Mouse (Mus musculus): Measurements from ENCODE around the gene Nsun3. TPM values are rescaled to one million over a fixed set of nuclear protein-coding genes. Genes with fewer than 3 reads are reported as not detected.

Gene Nsun3
- total RNA-seq (2014; rRNA removed; ENCODE audit: low replicate concordance) (6.7 and 7.9 TPM in 2 replicates), polyA plus RNA-seq (2015; fragmentation: Nextera tagmentation; extraction: Ambion mirVana) (5.1 and 6.6 TPM in 2 replicates)

DNA sequence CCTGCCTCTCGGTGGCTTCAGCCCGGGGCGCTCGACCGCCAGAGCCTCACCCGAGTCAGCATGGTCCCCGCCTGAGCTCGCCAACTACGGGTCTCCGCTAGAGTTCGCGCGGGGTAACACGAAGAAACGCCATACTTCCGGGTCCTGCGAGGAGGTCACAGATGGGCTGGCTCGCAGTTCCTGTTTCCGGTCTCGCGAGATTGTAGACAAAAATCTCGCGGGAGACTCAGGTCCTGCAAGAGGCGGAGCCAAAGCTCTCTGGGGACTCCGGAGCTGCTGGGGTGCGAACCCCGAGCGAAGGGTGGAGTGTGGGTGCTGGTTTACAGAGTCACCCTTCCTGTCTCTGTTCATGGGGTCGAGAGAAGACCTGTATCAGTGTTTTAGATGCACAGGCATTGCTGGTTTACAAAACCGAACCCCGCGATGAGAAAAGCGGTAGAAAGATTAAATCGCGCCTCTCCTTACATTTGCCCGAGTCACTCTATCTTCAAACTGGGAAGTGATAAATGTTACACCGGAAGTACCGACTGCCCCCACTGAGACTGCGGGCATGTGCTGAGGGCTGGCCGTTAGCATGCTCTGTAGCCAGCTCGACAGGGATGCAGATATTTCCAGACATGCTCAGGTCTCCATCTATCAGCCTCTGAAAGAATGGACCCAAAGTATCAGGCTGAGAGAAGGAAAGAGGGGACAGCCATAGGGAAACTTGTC is at the start of gene Nsun3:
TSS of gene Nsun3 (minus strand) at position 198 of the 711 bp plus-strand sequence.
- H3K27me3 ChIP-seq (ENCODE audit: control insufficient read depth, insufficient read depth, low read length): no peaks in the 10 kb centered on the region
- H3K4me1 ChIP-seq (ENCODE audit: control insufficient read depth, insufficient read depth): peaks cover 9% of the 10 kb centered on the region
- H3K4me3 ChIP-seq (ENCODE audit: low read depth, low read length): peak within 1 kb of the TSS; percentile 71
- WGBS: under 1% methylated on average over 41 of the region's 41 CpGs
- ATAC-seq (ENCODE audit: insufficient read depth, low read depth): peak; percentile 99
- TF ChIP-seq CTCF (IDR thresholded peaks at IDR 0.05; ENCODE audit: low read depth): no peak; the same call in 1 of the 2 replicates
- TF ChIP-seq EP300 (IDR thresholded peaks at IDR 0.05; ENCODE audit: low read depth): peak; percentile 98
- H3K4me2 ChIP-seq (ENCODE audit: low read depth, low read length): peak within 1 kb of the TSS; percentile 68
- H3K27ac ChIP-seq (ENCODE audit: low read depth): peak within 1 kb of the TSS; percentile 90
- H3K36me3 ChIP-seq (replicated peaks; ENCODE audit: control insufficient read depth, insufficient read depth, low read length): no peaks in the 10 kb centered on the region
- H3K9ac ChIP-seq (replicated peaks; ENCODE audit: low read depth, low read length): peak within 1 kb of the TSS; percentile 69
- no peaks in the 10 kb centered on the region for H3K9me3 ChIP-seq (replicated peaks; ENCODE audit: control insufficient read depth, low read length)
- DNase-seq (ENCODE audit: low spot score): peak; percentile 97

DNA sequence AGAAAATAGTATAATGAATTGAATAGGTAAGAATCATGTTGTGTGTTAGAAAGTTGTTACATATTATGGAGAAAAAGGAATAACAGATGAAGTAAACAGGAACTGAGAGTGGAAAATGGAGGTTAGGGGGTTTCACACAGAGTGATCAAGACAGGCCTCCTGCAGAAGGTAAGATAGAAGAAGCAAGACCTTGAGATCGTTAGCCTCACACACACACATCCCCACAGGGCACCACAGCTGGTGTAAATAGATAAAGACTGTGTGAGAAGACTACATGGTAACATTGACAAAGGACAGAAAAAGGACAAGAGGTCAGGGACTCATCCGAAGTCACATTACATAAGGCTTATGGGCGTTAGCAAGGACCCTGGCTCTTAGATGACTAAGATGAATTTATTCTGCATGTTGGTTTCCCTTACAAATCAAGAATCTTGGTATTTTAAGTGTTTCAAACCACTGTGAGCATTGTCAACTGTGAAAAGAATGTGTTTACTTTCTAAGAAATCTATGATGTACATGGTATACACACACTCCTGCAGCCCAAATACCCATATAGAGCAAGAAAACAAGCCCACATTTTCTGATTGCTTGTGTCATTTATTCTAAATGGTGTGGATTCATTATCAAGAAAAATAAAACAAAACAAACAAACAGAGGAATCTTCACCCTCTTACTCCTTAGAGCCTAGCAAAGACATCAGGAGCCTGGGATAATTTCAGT is 47.6 kb upstream of the Nsun3 start:
- DNase-seq (ENCODE audit: low spot score) (no peak), ATAC-seq (ENCODE audit: insufficient read depth, low read depth) (no peak)
- Histone ChIP-seq H3K4me1 (ENCODE audit: control insufficient read depth, insufficient read depth) (no peaks in the 10 kb centered on the region), H3K27ac (ENCODE audit: low read depth) (no peak overlapping the region), H3K27me3 (ENCODE audit: control insufficient read depth, insufficient read depth, low read length) (no peaks in the 10 kb centered on the region), H3K9ac (replicated peaks; ENCODE audit: low read depth, low read length) (no peak overlapping the region), H3K4me2 (ENCODE audit: low read depth, low read length) (no peak overlapping the region), H3K4me3 (ENCODE audit: low read depth, low read length) (no peak overlapping the region), H3K36me3 (replicated peaks; ENCODE audit: control insufficient read depth, insufficient read depth, low read length) (no peaks in the 10 kb centered on the region), H3K9me3 (replicated peaks; ENCODE audit: control insufficient read depth, low read length) (no peaks in the 10 kb centered on the region)
- no peak for TF ChIP-seq EP300 (IDR thresholded peaks at IDR 0.05; ENCODE audit: low read depth)
- no peak for TF ChIP-seq CTCF (IDR thresholded peaks at IDR 0.05; ENCODE audit: low read depth)
- 43% methylated on average over 3 of the region's 3 CpGs for whole genome bisulfite sequencing

DNA sequence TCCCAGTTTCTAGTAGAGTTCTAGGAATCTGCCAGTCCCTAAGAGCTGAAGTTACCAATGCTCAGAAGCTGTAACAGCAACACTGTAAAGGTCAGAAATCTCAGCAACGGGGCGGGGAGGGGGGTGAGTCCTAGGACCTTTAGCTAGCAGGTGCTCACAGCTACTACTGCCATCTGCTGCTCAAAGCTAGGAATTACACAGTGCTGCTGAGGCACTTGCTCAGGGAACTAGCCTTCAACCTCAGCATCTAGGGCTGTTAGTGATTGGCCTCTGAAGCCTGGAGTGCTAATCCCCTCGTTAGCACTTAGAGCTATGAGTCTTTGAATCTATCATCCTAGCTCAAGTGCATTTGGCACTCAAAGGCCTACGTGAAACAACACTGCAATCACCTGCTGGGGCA is 45.9 kb upstream of the Nsun3 start:
- Histone ChIP-seq H3K4me1 (ENCODE audit: control insufficient read depth, insufficient read depth) (no peaks in the 10 kb centered on the region), H3K27ac (ENCODE audit: low read depth) (no peak overlapping the region), H3K4me2 (ENCODE audit: low read depth, low read length) (no peak overlapping the region), H3K27me3 (ENCODE audit: control insufficient read depth, insufficient read depth, low read length) (no peaks in the 10 kb centered on the region), H3K9me3 (replicated peaks; ENCODE audit: control insufficient read depth, low read length) (no peaks in the 10 kb centered on the region), H3K4me3 (ENCODE audit: low read depth, low read length) (no peak overlapping the region), H3K9ac (replicated peaks; ENCODE audit: low read depth, low read length) (no peak overlapping the region), H3K36me3 (replicated peaks; ENCODE audit: control insufficient read depth, insufficient read depth, low read length) (no peaks in the 10 kb centered on the region)
- 14% methylated on average over 4 of the region's 4 CpGs for WGBS
- DNase-seq (ENCODE audit: low spot score): peak; percentile 46
- ATAC-seq (ENCODE audit: insufficient read depth, low read depth): 0 out of 2 replicates have a peak, but pooled peaks have one; percentile 24
- TF ChIP-seq EP300 (IDR thresholded peaks at IDR 0.05; ENCODE audit: low read depth): no peak
- peak; percentile 64 for TF ChIP-seq CTCF (IDR thresholded peaks at IDR 0.05; ENCODE audit: low read depth)

- H3K9me3 ChIP-seq (replicated peaks; ENCODE audit: control insufficient read depth, low read length): no peaks in the 10 kb centered on the region
- H3K27me3 ChIP-seq (ENCODE audit: control insufficient read depth, insufficient read depth, low read length): no peaks in the 10 kb centered on the region
- H3K36me3 ChIP-seq (replicated peaks; ENCODE audit: control insufficient read depth, insufficient read depth, low read length): no peaks in the 10 kb centered on the region
- no peaks in the 10 kb centered on the region for H3K4me1 ChIP-seq (ENCODE audit: control insufficient read depth, insufficient read depth)
- H3K9ac ChIP-seq (replicated peaks; ENCODE audit: low read depth, low read length): no peak overlapping the region
- DNase-seq (ENCODE audit: low spot score): no peak
- no peak for TF ChIP-seq CTCF (IDR thresholded peaks at IDR 0.05; ENCODE audit: low read depth)
- no peak for TF ChIP-seq EP300 (IDR thresholded peaks at IDR 0.05; ENCODE audit: low read depth)
- no peak for ATAC-seq (ENCODE audit: insufficient read depth, low read depth)
- 76% methylated on average over 2 of the region's 2 CpGs for WGBS
- no peak overlapping the region for H3K4me2 ChIP-seq (ENCODE audit: low read depth, low read length)
- no peak overlapping the region for H3K27ac ChIP-seq (ENCODE audit: low read depth)
- H3K4me3 ChIP-seq (ENCODE audit: low read depth, low read length): no peak overlapping the region
Observed at GRCm38 (mm10) chr16:62832027-62832426, 45.4 kb upstream of the Nsun3 start.

GRCm38 (mm10) chr16:62826156-62827001 is 39.8 kb upstream of the Nsun3 start:
- ATAC-seq (ENCODE audit: insufficient read depth, low read depth) (no peak), DNase-seq (ENCODE audit: low spot score) (peak; percentile 37)
- no peak overlapping the region for H3K4me3 ChIP-seq (ENCODE audit: low read depth, low read length)
- no peak overlapping the region for H3K4me2 ChIP-seq (ENCODE audit: low read depth, low read length)
- no peaks in the 10 kb centered on the region for H3K27me3 ChIP-seq (ENCODE audit: control insufficient read depth, insufficient read depth, low read length)
- TF ChIP-seq EP300 (IDR thresholded peaks at IDR 0.05; ENCODE audit: low read depth): no peak
- TF ChIP-seq CTCF (IDR thresholded peaks at IDR 0.05; ENCODE audit: low read depth): peak; percentile 78
- H3K4me1 ChIP-seq (ENCODE audit: control insufficient read depth, insufficient read depth): no peaks in the 10 kb centered on the region
- H3K36me3 ChIP-seq (replicated peaks; ENCODE audit: control insufficient read depth, insufficient read depth, low read length): peaks cover 5% of the 10 kb centered on the region; the same call in 1 of the 2 replicates
- H3K27ac ChIP-seq (ENCODE audit: low read depth): no peak overlapping the region
- no peak overlapping the region for H3K9ac ChIP-seq (replicated peaks; ENCODE audit: low read depth, low read length)
- H3K9me3 ChIP-seq (replicated peaks; ENCODE audit: control insufficient read depth, low read length): no peaks in the 10 kb centered on the region
- 65% methylated on average over 12 of the region's 12 CpGs for WGBS
